ENCODE assay signal across 14 mouse cellular contexts in genomic region chr12:100711116-100711691, GRCm38 (mm10). TPM values are rescaled to one million over a fixed set of nuclear protein-coding genes. Genes with fewer than 3 reads are reported as not detected.
DNase-seq lines count a peak whose midpoint lies in the region; ATAC-seq and TF ChIP-seq lines count a peak whose summit lies in the region.
"Had no signal": no experiment of that assay in that cellular context is flagged by ENCODE, and none has a peak within 500 bp of the region (broad histone marks: within the 10 kb centered on the region; RNA-seq: fewer than 3 reads in every experiment).

No protein-coding gene starts in this region.

- no peak overlapping the region for H3K4me3 ChIP-seq in limb, embryonic 13.5 days
- no peak overlapping the region for H3K4me3 ChIP-seq in limb, embryonic 10.5 days
- H3K4me3 ChIP-seq in thymus, adult 2 months (ENCODE audit: control insufficient read depth, insufficient read depth, low read length): no peak overlapping the region
- H3K4me3 ChIP-seq: hindbrain, embryonic 15.5 days; neural tube, embryonic 13.5 days had no signal

- H3K4me1 ChIP-seq in limb, embryonic 13.5 days: peaks cover 4% of the 10 kb centered on the region; the same call in 1 of the 2 replicates
- no peaks in the 10 kb centered on the region for H3K4me1 ChIP-seq in limb, embryonic 10.5 days
- peaks cover 5% of the 10 kb centered on the region for H3K4me1 ChIP-seq in thymus, adult 2 months (replicated peaks; ENCODE audit: control insufficient read depth, insufficient read depth, low read length)
- H3K4me1 ChIP-seq: hindbrain, embryonic 15.5 days; neural tube, embryonic 13.5 days had no signal

- no peak for DNase-seq in frontal cortex, postnatal 14 days (ENCODE audit: low spot score in 2 of 2)
- no peak for DNase-seq in limb, embryonic 10.5 days (ENCODE audit: low spot score)
- DNase-seq in thymus, adult 2 months: peak; percentile 31
- DNase-seq in ovary, postnatal 14 days (ENCODE audit: low spot score): no peak
- DNase-seq in layer of hippocampus, postnatal 25 days (ENCODE audit: extremely low spot score in 1 of 2, low spot score in 1 of 2): no peak
- DNase-seq: cerebellum, postnatal 14 days; gastrocnemius, postnatal 14 days; kidney, postnatal 10 days; spleen, adult 18-20 months had no signal

- TF ChIP-seq POLR2A in thymus, adult 2 months (IDR thresholded peaks at IDR 0.05; ENCODE audit: control insufficient read depth, extremely low read depth, insufficient read depth, low read length, poor library complexity): no peak

- H3K27me3 ChIP-seq in limb, embryonic 13.5 days: no peaks in the 10 kb centered on the region
- H3K27me3 ChIP-seq in limb, embryonic 10.5 days (ENCODE audit: low read depth, poor library complexity, severe bottlenecking): no peaks in the 10 kb centered on the region
- no peaks in the 10 kb centered on the region for H3K27me3 ChIP-seq in thymus, adult 2 months (ENCODE audit: control insufficient read depth, insufficient read depth, low read length)
- H3K27me3 ChIP-seq: hindbrain, embryonic 15.5 days; neural tube, embryonic 13.5 days had no signal

- no peaks in the 10 kb centered on the region for H3K36me3 ChIP-seq in limb, embryonic 13.5 days
- no peaks in the 10 kb centered on the region for H3K36me3 ChIP-seq in limb, embryonic 10.5 days
- H3K36me3 ChIP-seq in thymus, adult 2 months (ENCODE audit: control insufficient read depth, insufficient read depth, low read length): no peaks in the 10 kb centered on the region
- H3K36me3 ChIP-seq: hindbrain, embryonic 15.5 days; neural tube, embryonic 13.5 days had no signal

- ATAC-seq in frontal cortex, adult (ENCODE audit: low TSS enrichment): peak; percentile 82
- ATAC-seq in limb, embryonic 13.5 days (ENCODE audit: low FRiP score, low read depth): no peak
- 0 out of 2 replicates have a peak, but pooled peaks have one; percentile 19 for ATAC-seq in common myeloid progenitor, adult 5-6 weeks (replicated peaks; ENCODE audit: low read depth, poor library complexity, severe bottlenecking)

- peak overlapping the region; percentile 22; the same call in 1 of the 2 replicates for H3K27ac ChIP-seq in limb, embryonic 13.5 days
- H3K27ac ChIP-seq in limb, embryonic 10.5 days: no peak overlapping the region
- H3K27ac ChIP-seq in thymus, adult 2 months (ENCODE audit: control insufficient read depth, insufficient read depth, low read length): peak overlapping the region; percentile 60
- H3K27ac ChIP-seq: hindbrain, embryonic 15.5 days; neural tube, embryonic 13.5 days had no signal

- TF ChIP-seq CTCF in thymus, adult 2 months (IDR thresholded peaks at IDR 0.05; ENCODE audit: borderline replicate concordance, control insufficient read depth, extremely low read depth, insufficient read depth, low read length, poor library complexity): no peak

- no peak overlapping the region for H3K4me2 ChIP-seq in limb, embryonic 13.5 days (replicated peaks)
- H3K4me2 ChIP-seq: hindbrain, embryonic 15.5 days; neural tube, embryonic 13.5 days had no signal

- H3K9me3 ChIP-seq in limb, embryonic 13.5 days: no peaks in the 10 kb centered on the region
- no peaks in the 10 kb centered on the region for H3K9me3 ChIP-seq in limb, embryonic 10.5 days (replicated peaks)
- H3K9me3 ChIP-seq: hindbrain, embryonic 15.5 days; neural tube, embryonic 13.5 days had no signal

- no peak overlapping the region for H3K9ac ChIP-seq in limb, embryonic 13.5 days
- H3K9ac ChIP-seq: hindbrain, embryonic 15.5 days; neural tube, embryonic 13.5 days had no signal

- WGBS in limb, embryonic 13.5 days: 60% methylated on average over 10 of the region's 10 CpGs
- WGBS in limb, embryonic 10.5 days: 89% methylated on average over 10 of the region's 10 CpGs
- 6% methylated on average over 10 of the region's 10 CpGs for WGBS in thymus, adult 2 months

RNA-seq across cellular contexts. Expression of gene Rps6ka5, which starts 15.6 kb away (rescaled TPM):
- polyA plus RNA-seq in limb, embryonic 13.5 days (2015; fragmentation: Nextera tagmentation; extraction: Ambion mirVana): 5.7 and 6.6 TPM in 2 replicates
- polyA plus RNA-seq in limb, embryonic 10.5 days (2016; fragmentation: Nextera tagmentation; extraction: Ambion mirVana): 2.8 and 4.3 TPM in 2 replicates
- 43.1 and 47.1 TPM in 2 replicates for total RNA-seq in common myeloid progenitor, adult 5-6 weeks (2017)
- polyA plus RNA-seq in thymus, adult 2 months (2012; rRNA removed): 4.6 and 4.7 TPM in 2 replicates
- total RNA-seq in layer of hippocampus, postnatal 25 days (2021): 10 to 100 TPM; 20.9 to 22.4 TPM
